Mouse (Mus musculus): Measurements from ENCODE around the gene Bcar3. TPM values are rescaled to one million over a fixed set of nuclear protein-coding genes. Genes with fewer than 3 reads are reported as not detected.

The Bcar3 gene
- total RNA-seq, 2 experiments from 2014 or later: 6.1 to 7.0 TPM

DNA sequence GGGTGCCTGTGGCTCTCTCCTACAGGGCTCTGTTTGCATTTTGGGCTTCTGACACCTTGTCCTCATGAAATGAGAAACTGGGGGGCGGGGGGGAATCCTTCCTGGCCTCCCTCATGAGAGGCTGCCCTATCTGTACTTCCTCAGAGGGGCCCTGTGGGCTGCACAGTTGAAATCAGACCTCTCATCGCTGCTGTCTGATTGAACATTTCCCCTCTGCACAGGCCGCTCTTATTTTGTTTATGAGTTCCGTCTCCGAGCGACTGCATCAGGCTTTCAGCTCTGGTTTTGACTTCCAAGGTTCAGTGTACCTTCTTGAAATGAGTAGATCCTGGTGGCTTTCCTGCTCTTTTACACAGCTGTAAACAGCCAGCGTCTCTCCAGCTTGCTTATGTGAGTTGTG, 40.4 kb downstream of the Bcar3 start:
- DNase-seq (ENCODE audit: low spot score in 2 of 2): no peak

DNA sequence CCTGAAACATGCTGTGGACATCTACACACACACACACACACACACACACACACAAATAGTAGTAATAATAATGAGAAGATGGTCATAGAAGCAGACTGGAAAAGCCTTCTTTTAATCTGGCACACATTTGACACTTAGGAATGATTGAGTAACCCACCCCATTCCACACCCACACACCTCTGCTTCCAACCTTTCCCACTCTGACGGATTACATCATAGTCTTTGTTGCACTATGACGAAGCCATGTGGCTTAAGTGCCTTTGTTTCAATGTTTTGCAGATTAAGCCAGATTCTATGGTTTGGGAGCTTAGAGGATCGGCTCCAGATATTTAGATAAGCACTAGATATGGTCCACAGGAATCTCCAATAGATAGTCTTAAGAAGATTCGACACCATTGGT, 42.1 kb downstream of the Bcar3 start:
- DNase-seq (ENCODE audit: low spot score in 2 of 2): no peak

DNA sequence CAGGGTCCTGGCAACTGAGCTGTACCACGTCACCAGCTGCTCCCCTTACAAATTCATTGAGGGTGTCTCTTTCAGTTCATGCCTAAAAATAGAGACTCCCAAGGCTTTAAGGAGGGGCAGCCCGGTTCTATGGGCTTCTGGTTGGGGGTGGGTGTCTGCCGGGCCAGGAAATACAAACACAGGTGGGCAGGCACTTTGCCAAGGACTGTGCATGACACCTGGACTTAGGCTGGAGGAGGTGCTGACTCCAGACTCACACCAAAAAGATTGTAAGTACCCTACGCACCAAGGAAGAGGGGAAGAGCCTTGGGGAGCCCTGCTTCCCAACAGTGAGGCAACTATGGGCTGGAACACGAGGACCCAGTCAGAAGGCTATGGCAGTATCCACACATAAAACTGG, 44.1 kb downstream of the Bcar3 start:
- no peak for DNase-seq (ENCODE audit: low spot score in 2 of 2)

DNA sequence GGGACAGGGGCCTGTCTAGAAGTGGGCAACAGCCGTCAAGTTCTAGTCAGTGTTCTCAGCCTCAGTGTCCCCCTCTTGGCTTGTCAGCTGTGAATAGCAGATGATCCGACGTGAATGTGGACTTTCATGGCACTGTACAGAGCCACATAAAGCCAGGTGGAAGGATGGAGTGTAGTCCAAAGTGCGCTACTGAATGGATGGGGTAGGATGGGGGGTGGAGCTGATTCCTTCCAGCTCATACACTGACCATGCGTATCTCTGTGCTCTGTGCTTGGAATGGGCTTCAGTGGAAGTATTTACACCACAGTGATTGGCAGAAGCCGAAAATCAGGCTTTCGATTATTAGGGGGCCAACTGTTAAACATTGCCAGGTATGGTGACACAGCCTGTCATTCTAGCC, 45.0 kb downstream of the Bcar3 start:
- no peak for DNase-seq (ENCODE audit: low spot score in 2 of 2)

DNA sequence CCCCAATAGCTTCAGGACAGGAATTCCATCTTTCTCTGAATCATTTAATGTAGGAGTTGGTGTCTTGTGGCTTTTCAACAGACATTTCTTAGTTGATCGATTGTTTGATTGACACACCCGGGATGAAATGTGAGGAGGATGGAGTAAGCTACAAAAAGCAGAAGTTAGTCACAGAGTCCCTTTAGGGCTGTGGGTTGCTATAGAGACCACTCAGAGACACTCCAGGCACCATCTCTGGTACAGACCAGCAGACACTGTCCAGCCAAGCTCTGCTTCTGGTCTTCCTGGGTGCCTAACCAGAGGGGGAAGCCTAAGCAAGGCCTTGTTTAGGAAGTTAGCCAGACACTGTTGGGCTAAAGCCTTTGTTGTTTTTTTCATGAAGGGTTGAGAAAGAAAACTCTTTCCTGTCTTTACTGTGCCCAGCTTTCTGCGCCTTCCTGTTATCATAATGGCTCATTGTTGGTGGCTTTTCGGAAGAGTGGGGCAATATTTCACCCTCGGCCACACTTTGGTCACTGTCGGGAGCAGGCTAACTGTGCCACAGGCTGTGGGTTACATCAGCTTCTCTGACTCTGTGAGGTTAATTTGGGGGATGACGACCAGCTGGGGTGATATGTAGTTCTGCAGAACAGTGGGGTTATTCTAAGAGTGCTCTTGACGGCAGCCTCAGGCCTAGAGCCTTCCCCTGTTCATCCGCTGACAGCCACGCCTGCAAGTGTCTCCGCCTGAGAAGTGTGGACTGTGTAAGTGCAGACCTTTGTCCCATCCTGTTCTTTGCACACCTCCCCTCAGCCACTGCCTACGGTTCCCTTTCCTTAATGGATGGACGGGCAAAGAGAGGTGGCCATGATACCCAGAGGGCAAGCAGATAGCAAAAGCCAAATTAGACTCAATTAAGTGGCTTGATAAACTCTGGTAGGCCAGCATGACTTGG, 46.5 kb downstream of the Bcar3 start:
- DNase-seq (ENCODE audit: low spot score in 2 of 2): no peak

DNA sequence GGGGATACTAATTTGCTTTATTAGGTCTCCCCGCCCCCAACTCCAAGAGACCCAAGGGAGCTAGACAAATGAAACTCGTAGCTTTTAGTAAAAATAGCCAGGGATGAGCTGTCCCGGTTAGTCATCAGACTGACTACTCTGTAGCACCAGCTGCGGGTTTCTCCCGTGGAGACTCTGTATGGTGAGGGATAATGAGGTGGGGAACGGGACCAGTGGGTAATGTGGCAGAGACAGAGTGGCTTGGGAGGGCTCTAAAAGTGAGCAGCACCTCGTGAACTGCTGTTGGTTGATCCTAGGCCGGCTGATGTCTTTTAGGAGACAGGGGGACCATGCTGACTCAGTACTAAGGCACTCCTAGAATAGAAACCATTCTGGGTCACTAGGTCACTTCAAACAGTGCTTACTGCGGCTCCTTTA, 49.5 kb downstream of the Bcar3 start:
- DNase-seq (ENCODE audit: low spot score in 2 of 2): no peak

DNA sequence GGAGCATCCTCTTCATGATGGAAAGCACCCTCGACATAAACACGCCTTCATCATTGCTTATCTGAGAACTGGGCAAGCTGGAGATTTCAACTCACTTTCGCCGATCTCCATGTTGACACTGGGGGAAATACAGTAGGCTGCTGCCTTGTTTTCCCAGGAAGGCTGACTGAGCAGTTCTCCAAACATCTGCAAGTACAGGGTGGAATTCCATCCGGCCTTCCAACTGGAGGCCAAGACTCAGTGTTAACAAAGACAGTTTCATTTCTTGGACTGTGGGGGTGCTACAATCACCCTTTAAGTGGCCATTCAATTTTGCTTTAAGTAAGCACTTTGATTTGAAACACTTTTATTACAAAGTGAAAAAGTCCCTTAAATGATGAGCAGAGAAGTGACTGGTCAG, 50.4 kb downstream of the Bcar3 start:
- no peak for DNase-seq (ENCODE audit: low spot score in 2 of 2)

DNA sequence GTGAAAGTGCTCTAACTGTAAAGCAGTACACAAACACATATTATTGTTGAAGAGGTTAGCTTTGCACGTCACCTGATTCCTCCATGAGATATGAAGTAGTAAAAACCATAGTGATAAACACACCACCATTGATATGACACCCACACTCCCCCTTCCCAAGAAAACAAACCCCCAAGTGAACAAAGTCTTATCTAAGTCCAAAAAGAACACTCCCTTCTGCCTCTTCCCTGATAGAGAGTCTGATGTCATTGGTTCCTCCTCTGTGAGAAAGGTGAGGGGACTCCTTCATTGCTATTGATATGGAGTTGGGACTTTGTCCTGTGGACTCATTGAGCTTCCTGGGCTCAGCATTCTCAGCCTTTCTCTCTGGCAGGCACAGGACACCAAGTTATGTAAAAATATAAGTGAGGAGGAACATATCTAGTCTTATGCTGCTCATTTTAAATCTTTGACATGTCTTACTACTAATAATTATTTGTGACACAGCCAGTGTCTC, 52.1 kb downstream of the Bcar3 start:
- DNase-seq (ENCODE audit: low spot score in 2 of 2): no peak

DNA sequence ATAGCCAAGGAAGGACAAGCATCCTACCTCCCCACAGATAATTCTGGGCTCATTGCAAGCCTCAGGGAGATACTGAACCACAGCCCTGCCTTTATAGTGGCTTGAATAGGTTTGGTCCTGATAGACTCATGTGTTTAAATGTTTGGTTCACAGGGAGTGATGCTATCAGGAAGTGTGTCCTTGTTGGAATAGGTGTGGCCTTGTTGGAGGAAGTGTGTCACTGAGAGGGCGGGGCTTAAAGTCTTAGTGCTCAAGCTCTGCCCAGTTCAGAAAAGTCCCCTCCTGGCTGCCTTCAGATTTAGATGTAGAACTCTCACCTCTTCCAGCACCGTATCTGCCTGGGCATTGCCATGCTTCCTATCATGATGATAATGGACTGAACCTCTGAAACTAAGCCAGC, 52.7 kb downstream of the Bcar3 start:
- DNase-seq (ENCODE audit: low spot score in 2 of 2): no peak

DNA sequence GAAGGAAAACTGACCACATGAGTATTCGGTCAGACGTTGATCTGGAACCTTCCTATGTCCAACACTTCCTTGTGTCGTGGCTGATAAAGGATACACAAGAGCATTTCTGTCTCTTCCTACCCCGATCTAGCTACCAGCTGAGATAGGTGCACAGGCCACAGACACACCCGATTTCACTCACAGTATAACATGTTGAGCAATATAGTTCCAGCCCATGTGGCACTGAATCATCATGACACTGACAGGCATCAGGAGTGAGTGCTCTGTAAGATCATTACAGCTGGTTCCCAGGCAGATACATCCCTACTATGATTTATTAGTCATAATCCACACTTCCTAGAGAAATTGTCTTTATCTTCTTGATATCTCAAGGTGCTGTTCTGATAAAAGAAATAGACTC, 54.7 kb downstream of the Bcar3 start:
- DNase-seq (ENCODE audit: low spot score in 2 of 2): no peak

DNA sequence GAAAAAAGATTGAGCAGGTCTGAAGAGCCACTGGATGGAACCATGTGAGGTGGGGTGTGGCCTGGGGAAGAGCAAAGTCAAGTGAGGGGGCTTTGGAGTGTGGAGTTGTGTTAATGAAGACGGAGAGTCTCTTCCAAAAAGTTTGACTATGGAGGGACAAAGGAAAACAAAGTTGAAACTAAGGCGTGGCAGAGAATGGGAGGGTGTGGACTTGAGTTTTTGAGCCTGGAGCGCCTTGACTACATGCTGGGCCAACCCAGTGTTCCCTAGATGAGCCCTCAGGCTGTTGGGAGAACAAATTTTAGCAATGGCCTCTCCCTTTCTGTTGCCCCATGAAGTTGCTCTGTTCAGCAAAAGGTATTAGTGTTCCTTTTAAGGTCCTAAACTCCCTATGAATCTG, 58.9 kb downstream of the Bcar3 start:
- no peak for DNase-seq (ENCODE audit: low spot score in 2 of 2)

DNA sequence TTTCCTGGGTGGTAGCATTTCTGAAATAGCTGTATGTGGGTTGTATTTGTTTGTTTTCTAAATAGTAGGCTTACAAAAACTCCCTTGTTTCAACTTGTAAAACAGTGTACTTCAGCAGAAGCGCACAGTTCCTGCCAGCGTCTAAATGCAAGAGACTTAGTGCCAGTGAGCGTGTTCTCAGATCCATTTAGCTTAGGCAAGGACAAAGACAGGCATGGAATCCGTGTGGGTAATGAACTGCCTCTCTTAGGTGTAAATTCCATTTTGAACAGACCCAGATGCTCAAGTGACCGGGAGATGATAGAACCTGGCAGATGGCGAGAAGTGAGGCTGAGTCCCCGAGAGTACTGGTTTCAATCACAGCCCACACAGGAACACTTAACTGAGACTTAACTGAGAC, 65.5 kb downstream of the Bcar3 start:
- no peak for DNase-seq (ENCODE audit: low spot score in 2 of 2)

DNA sequence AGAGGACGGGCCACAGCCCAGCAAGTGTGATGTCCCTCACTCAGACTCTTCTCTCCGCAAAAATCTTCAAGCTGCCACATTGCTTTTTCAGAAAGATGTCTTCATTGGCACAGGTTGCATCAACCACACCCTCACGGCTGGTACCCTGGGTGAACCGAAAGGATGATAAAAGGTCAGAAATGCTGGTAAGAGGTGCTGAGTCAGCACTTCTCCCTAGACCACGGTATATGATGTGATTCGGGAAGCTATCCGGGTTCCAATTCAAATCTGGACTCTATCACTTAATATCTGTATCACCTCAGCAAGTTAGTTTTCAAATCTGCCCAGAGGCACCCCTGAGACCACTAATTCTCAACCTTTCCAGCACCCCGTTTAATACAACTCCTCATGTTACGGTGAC, 66.0 kb downstream of the Bcar3 start:
- DNase-seq (ENCODE audit: low spot score in 2 of 2): no peak

DNA sequence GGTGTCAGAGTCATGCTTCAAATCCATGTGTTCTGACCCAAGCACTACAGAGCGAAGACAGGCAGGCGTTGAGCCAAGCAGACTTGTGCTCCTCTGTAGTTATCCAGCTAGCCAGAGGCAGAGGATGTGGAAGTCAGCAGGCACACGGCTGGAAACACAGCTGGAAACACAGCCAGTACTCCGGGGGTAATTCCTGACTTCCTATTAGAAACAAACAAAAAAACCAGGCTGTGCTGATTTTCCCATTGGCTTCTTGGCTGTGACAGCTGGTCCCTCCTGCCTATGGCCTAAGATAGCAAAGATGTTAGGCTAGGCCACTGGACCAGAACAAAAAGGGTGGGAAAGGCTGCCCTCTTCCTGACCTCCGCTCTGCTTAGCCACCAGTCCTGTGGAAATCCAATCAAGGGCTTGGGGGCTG, 66.8 kb downstream of the Bcar3 start:
- no peak for DNase-seq (ENCODE audit: low spot score in 2 of 2)

DNA sequence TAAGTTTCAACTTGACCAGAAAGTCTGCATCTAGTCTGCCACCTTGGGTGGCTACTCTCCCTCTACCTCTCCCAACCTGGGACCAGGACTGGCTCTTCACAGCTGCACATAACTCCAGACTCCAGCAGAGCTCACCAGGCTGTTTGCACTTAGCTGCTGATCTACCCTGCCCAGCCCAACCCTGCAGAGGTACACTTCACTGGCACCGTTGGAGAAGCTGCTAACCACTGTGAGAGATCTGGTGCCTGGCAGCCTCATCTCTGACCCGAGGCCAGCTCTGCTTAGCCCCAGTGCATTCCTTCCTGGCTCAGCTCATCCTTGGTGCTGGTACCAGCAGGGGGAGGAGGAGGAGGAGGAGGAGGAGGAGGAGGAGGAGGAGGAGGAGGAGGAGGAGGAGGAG, 68.8 kb downstream of the Bcar3 start:
- DNase-seq (ENCODE audit: low spot score in 2 of 2): no peak

DNA sequence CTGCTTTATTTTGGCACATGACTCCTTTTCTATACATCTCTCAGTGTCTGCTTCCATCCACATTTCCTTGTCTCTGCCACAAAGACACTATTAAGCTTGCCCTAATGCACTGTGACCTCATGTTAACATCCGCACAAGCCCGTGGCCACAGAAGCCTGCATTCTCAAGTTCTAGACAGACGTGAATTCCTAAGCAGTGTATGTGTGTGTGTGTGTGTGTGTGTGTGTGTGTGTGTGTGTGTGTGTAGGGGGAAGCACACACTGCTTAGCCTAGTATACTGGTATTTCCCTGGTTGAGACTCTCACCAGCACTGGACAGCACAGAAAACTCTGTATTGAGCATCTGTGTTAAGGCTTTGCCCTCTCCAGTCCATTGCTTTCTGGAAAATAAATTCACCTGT, 70.6 kb downstream of the Bcar3 start:
- DNase-seq (ENCODE audit: low spot score in 2 of 2): no peak

DNA sequence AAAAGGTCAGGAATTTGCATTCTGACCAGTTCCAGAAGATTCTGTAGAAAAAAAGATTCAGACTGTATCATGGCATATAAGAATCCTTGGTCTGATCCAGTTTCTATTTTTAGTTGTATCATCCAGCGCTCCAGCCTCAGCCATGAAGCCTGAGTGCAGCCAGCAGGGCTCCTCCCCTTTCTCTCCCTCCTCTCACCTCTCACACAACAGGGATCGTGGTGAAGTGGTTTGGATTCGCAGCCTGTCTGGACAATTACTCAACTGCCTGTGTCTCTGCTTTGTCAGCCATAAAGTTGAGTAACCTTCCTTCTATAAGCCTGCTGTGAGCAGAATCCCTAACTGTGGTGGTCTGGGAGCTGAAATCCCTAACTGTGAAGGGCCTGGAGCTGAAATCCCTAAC, 71.4 kb downstream of the Bcar3 start:
- DNase-seq (ENCODE audit: low spot score in 2 of 2): no peak

DNA sequence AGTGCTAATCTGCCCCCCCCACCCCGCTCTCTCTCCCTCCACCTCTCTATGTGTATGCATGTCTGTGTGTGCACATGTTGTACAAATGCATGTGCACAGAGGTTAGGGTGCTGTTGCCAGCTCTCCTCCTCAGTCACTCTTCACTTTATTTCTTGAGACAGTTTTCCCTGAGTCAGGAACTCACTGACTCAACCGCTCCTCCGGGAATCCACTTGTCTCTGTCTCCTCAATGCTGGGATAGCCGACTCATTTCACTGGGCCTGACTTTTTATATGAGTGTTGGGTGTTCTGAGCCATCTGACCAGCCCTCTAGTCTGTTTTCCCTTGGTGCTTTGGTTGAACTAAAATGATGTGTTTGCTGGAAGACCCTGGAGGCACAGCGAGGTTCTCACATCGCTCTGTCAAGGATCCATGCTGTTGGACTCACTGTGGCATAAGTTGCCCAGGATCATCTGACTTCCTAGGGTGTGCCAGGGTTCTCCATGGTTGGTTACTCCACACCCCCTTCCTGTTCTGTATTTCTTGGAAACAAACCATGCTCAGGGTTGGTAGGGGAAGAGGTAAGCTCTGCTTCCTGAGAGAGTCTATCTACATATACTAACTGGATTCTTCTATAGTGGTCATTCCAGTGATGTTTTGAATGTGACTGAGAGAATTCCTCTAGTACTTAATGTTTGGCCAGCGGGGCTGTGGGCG, 77.9 kb downstream of the Bcar3 start:
- no peak for DNase-seq (ENCODE audit: low spot score in 2 of 2)

DNA sequence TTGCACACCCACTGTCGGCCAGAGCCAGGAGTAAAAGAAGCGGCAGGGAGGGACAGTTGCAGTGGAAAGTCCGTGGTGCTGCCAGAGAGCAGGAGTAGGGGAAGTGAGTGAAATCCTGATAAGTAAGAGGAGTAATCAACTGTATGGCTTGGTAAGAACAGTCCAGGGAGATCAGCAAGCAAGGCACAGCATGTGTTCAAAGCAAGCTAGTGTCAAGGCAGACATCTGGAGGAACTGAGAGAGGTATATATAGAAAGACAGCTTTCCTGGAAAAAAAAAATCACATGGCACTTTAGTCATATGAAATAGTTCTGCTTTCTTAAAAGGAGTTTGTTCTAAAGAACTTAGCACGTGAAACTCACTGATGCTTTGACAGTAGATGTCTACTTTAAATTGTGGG, 78.7 kb downstream of the Bcar3 start:
- DNase-seq (ENCODE audit: low spot score in 2 of 2): no peak

DNA sequence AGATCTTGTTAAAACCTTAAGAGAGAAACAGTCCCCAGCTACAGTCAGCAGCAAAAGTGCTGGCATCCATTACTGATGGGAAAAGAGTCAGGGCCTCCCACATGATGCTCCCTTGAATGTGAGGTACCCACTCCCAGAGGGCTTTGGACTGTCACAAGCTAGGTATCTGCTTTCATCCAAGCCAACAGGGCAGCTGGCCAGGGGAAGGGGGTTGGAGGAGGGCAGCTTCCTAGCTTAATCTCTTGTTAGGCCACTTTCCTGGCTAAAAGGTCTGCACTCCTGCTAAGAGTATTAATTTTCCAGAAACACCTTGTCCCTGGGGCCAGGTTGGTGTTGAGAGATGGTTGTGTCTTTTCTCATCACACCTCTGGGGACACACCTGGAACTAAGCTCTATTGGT, 82.1 kb downstream of the Bcar3 start:
- DNase-seq (ENCODE audit: low spot score in 2 of 2): no peak

DNA sequence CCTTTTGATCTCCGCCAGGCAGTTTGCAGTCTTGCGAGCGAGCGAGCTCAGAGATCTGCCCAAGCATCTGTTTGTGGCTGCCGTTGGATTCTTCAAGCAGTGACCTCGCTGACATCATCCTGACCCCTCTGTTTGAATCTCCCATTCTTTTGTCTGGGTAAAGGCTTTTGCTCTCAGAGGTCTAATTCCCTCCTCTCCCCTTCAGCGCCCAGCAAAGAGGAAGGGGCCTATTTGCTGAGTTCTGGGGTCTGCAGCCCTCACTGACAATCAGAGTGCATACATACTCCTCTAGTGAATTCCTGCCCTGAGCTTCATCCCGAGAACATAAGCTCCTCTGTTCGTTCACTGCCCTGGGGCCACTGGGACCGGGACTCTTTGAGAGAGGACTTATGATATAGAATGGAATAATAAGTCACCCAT, 82.5 kb downstream of the Bcar3 start:
- DNase-seq (ENCODE audit: low spot score in 2 of 2): no peak

DNA sequence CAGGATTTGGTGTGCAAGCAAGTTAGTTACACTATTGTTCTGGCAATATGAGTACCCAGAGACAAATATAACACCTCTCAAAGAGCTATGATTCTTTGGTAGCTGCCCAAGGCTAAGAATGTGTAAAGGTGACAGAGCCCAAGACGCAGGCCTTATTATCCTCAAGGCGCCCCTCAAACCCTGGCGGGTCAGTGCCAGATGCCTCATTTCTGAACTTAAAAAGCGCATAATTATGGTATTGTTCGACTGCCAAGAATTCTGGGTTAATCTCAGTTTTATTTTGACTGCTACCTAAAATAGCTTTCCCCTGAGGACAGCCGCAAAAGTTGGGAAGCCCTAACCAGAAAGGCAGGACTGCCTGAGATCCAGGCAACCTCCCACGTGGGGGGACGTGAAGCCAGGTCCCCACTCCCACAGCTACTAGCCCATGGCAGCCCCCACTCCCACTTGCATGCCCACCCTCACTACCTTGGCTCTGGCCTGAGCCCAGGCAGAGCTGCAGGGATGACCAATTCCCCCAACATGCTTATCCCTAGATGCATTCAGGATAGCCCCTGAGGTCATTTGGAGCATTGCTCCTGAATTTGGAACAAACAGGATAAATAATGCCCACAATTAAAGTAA, 83.0 kb downstream of the Bcar3 start:
- DNase-seq (ENCODE audit: low spot score in 2 of 2): no peak

Data from layer of hippocampus, postnatal 10 days (tissue).